Mouse (Mus musculus) hindbrain, embryonic 15.5 days (tissue): ENCODE data around the gene Zfp781. TPM values are rescaled to one million over a fixed set of nuclear protein-coding genes. Genes with fewer than 3 reads are reported as not detected.
"Not testable (repeated sequence)": the region's sequence is repeated elsewhere in the genome, so short reads cannot be mapped to it uniquely, and the experiment has no call there.

Source experiments
- ATAC-seq: fragments of 200-750 bp; cut with Nextera tagmentation; 2 replicates; pipeline ENCODE4 v1.8.0; 2017; ENCODE audit warnings: low read depth, moderate number of reproducible peaks, moderate TSS enrichment; ENCODE audit not compliant: low FRiP score
- H3K27ac ChIP-seq: fragments of 300-500 bp; sonication (generic); replicated peaks from 2 replicates; pipeline ENCODE4 v1.5.1; 2015; ENCODE audit warnings: mild to moderate bottlenecking, inconsistent platforms
- H3K27me3 ChIP-seq: fragments of 300-500 bp; sonication (generic); 2 replicates; pipeline ENCODE4 v1.6.1; 2015; ENCODE audit warnings: control low read depth, inconsistent platforms
- H3K36me3 ChIP-seq: fragments of 300-500 bp; sonication (generic); 2 replicates; pipeline ENCODE4 v1.6.1; 2015; ENCODE audit warnings: control low read depth, inconsistent platforms
- H3K4me1 ChIP-seq: fragments of 300-500 bp; sonication (generic); replicated peaks from 2 replicates; pipeline ENCODE4 v1.6.1; 2015; ENCODE audit warnings: control low read depth, inconsistent platforms
- H3K4me2 ChIP-seq: fragments of 300-500 bp; sonication (generic); 2 replicates; pipeline ENCODE4 v1.6.1; 2015; ENCODE audit warnings: moderate library complexity, mild to moderate bottlenecking, inconsistent platforms
- H3K4me3 ChIP-seq: fragments of 300-500 bp; sonication (generic); 2 replicates; pipeline ENCODE4 v1.5.1; 2015; ENCODE audit warnings: mild to moderate bottlenecking, inconsistent platforms
- H3K9ac ChIP-seq: fragments of 300-500 bp; sonication (generic); 2 replicates; pipeline ENCODE4 v1.6.1; 2015; ENCODE audit warnings: inconsistent platforms
- H3K9me3 ChIP-seq: fragments of 300-500 bp; sonication (generic); 2 replicates; pipeline ENCODE4 v1.6.1; 2016; ENCODE audit warnings: control low read depth, inconsistent platforms
- WGBS: fragments of 180-500 bp; shearing (Covaris S2); methylation state at CpG from one replicate; pipeline ENCODE4 v1.1.7; 2015; 5-methylcytosine and 5-hydroxymethylcytosine counted together
- polyA plus RNA-seq: library from polyadenylated mRNA; unstranded; fragments of >200 nt; fragmentation: Nextera tagmentation; extraction: Ambion mirVana; gene quantifications from 2 replicates; pipeline ENCODE4 v1.2.1, GENCODE M21; 2015

Zfp781 gene
- polyA plus RNA-seq = 6.1 and 6.9 TPM in 2 replicates

DNA sequence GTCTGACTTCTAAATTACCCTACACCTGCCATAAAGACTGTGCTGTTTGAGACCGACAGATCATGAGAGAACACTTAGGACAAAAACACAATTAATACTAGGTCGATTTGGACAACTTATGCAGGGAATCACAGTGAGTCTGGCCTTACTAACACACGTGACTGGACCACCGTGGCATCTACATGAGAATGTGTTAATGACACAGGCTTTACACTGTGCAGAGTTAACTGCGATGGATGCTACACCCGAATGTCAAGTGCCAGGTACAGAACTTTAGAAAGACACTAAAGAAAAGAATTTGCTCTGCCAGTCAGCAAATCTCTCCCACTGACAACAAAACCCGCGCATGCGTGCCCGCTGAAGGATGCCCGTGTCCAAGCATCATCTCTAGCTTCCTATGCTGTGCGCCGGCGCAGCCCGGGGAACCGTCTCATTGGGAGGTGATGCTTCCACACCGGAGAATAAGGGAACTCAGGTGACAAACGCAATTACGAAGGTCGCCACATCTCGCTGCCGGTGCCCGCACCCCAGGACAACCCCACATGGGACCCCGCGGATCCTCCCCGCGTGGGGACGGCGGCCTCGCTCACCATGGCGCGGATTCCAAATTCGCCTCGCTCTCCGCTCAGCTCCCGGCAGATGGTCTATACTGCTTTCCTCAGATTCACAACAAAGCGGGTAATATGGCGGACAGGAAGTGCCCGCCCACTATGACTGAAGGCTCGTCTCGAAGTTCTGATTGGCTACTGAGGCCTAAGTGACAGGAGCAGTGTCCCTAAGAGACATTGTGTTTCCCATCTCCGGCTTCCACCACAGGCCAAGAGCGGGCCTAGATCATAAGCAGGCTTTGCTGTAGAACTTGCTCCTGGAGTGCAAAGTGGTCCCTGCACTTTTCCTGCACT is at the start of gene Zfp781:
Gene Zfp781 (minus strand): TSS at position 639 of the 902 bp plus-strand sequence.
- not testable (repeated sequence) for H3K27me3 ChIP-seq, H3K4me3 ChIP-seq, H3K9me3 ChIP-seq, H3K27ac ChIP-seq, H3K4me1 ChIP-seq, H3K4me2 ChIP-seq, H3K36me3 ChIP-seq, H3K9ac ChIP-seq
- no CpG with 5 or more reads among the region's 43 CpGs for WGBS
- ATAC-seq = peak; percentile 99

DNA sequence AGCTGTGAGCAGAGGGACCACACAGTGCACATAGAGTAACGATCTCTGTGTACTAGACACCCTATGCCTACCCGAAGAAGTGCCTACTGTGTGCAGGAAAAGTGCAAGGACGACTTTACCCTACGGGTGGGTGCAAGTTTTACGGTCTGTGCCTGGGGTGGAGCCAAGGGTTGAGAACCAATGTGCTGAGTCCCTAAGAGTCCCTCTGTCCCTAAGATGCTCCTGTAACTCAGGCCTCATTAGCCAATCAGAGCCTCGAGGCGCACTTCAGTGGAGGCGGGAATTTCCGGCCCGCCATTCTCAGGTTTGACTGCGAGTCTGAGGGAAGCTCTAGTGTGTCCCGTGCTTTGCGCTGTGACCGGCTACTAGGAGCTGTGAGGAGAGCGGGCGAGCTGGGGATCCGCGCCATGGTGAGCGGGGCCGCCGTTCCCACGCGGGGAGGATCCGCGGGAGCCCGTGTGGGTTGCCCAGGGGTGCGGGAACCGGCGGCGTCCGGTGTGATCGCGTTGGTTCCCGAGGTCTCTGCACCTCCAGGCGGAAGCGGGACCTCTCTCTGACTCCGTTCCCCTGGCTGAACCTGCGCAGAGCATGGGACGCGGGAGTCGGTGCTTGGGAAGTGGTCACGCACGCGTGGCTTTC is 48.2 kb upstream of the Zfp781 start:
- not testable (repeated sequence) for H3K27me3 ChIP-seq, H3K4me1 ChIP-seq, H3K27ac ChIP-seq, H3K9me3 ChIP-seq, H3K36me3 ChIP-seq, H3K9ac ChIP-seq, H3K4me3 ChIP-seq, H3K4me2 ChIP-seq, ATAC-seq
- no CpG with 5 or more reads among the region's 44 CpGs for WGBS

GRCm38 (mm10) chr10:81930744-81931118 is 451 bp upstream of the Zfp781 start:
- H3K9ac ChIP-seq, H3K4me2 ChIP-seq, H3K27ac ChIP-seq, H3K36me3 ChIP-seq, H3K4me3 ChIP-seq, H3K27me3 ChIP-seq, H3K4me1 ChIP-seq, H3K9me3 ChIP-seq: not testable (repeated sequence)
- WGBS = no CpG with 5 or more reads among the region's 3 CpGs
- ATAC-seq = peak; percentile 71

- H3K27me3 ChIP-seq, H3K36me3 ChIP-seq, H3K4me3 ChIP-seq, H3K27ac ChIP-seq, H3K4me1 ChIP-seq, H3K9ac ChIP-seq, H3K9me3 ChIP-seq: not testable (repeated sequence)
- peak; percentile 100 for ATAC-seq
- 34% methylated on average over 6 of the region's 49 CpGs for WGBS
- H3K4me2 ChIP-seq = peak within 1 kb of the TSS; percentile 28; the same call in 1 of the 2 replicates
These were observed 66.6 kb downstream of the Zfp781 start, which contains the start of gene Gm32687 for GRCm38 (mm10) chr10:81863409-81864407. TSS of gene Gm32687 (plus strand) at chr10:81863934.

Other genes starting within 250 kb of the Zfp781 start
- gene Zfp433, start 225.7 kb downstream of the Zfp781 start, polyA plus RNA-seq = 13.9 and 16.2 TPM in 2 replicates
- gene Gm3055, start 159.3 kb downstream of the Zfp781 start, polyA plus RNA-seq = 14.6 and 16.4 TPM in 2 replicates
- gene Gm4767, start 118.3 kb downstream of the Zfp781 start, polyA plus RNA-seq = 3.1 and 3.2 TPM in 2 replicates
- 8.2 and 10.3 TPM in 2 replicates for gene Gm32687, start 66.5 kb downstream of the Zfp781 start, polyA plus RNA-seq
- gene Zfp873, start 117.6 kb upstream of the Zfp781 start, polyA plus RNA-seq = 13.9 and 14.0 TPM in 2 replicates
- gene BC024063, start 152.9 kb upstream of the Zfp781 start, polyA plus RNA-seq = 5.4 and 6.7 TPM in 2 replicates
- 8.7 and 9.8 TPM in 2 replicates for gene AU041133, start 197.5 kb upstream of the Zfp781 start, polyA plus RNA-seq